Mouse (Mus musculus) midbrain, postnatal 0 days (tissue): ENCODE results near the gene Rbpj. TPM values are rescaled to one million over a fixed set of nuclear protein-coding genes. Genes with fewer than 3 reads are reported as not detected.

Experiments
- ATAC-seq: fragments of 200-750 bp; cut with Nextera tagmentation; 2 replicates; pipeline ENCODE4 v1.8.0; 2017; ENCODE audit warnings: moderate number of reproducible peaks, mild to moderate bottlenecking, moderate TSS enrichment, moderate library complexity; ENCODE audit not compliant: low FRiP score
- DNase-seq: peaks from one replicate; pipeline ENCODE4 v3.0.0-alpha.2; 2015; ENCODE audit warnings: low spot score
- H3K27ac ChIP-seq: fragments of 300-500 bp; sonication (generic); 2 replicates; pipeline ENCODE4 v1.5.1; 2014; ENCODE audit warnings: low read depth, mild to moderate bottlenecking, low read length, mixed read lengths
- H3K27me3 ChIP-seq: fragments of 300-500 bp; sonication (generic); 2 replicates; pipeline ENCODE4 v1.6.1; 2014; ENCODE audit warnings: low read length, control low read depth, mixed read lengths; ENCODE audit not compliant: insufficient read depth
- H3K36me3 ChIP-seq: fragments of 300-500 bp; sonication (generic); 2 replicates; pipeline ENCODE4 v1.6.1; 2014; ENCODE audit warnings: low read length, control low read depth, mixed read lengths; ENCODE audit not compliant: insufficient read depth
- H3K4me1 ChIP-seq: fragments of 300-500 bp; sonication (generic); 2 replicates; pipeline ENCODE4 v1.6.1; 2014; ENCODE audit warnings: mild to moderate bottlenecking, control low read depth, antibody characterized with exemption, low read length, mixed read lengths; ENCODE audit not compliant: insufficient read depth
- H3K4me2 ChIP-seq: fragments of 300-500 bp; sonication (generic); 2 replicates; pipeline ENCODE4 v1.6.1; 2014; ENCODE audit warnings: low read depth, mild to moderate bottlenecking, low read length, mixed read lengths; ENCODE audit not compliant: poor library complexity, severe bottlenecking
- H3K4me3 ChIP-seq: fragments of 300-500 bp; sonication (generic); 2 replicates; pipeline ENCODE4 v1.5.1; 2014; ENCODE audit warnings: low read depth, mild to moderate bottlenecking, low read length, moderate library complexity
- H3K9ac ChIP-seq: fragments of 300-500 bp; sonication (generic); replicated peaks from 2 replicates; pipeline ENCODE4 v1.6.1; 2014; ENCODE audit warnings: mild to moderate bottlenecking, low read length, moderate library complexity, mixed read lengths; ENCODE audit not compliant: poor library complexity, severe bottlenecking
- H3K9me3 ChIP-seq: fragments of 300-500 bp; sonication (generic); 2 replicates; pipeline ENCODE4 v1.6.1; 2016; ENCODE audit warnings: low read length, control low read depth
- CTCF ChIP-seq: IDR thresholded peaks from 2 replicates; pipeline ENCODE4 v1.5.1; 2016; ENCODE audit warnings: antibody characterized with exemption, mild to moderate bottlenecking
- WGBS: fragments of 180-500 bp; shearing (Covaris S2); extraction: QIAGEN DNeasy Blood & Tissue Kit; methylation state at CpG from one replicate; pipeline ENCODE4 v1.1.7; 2014; 5-methylcytosine and 5-hydroxymethylcytosine counted together
- polyA plus RNA-seq: library from polyadenylated mRNA; unstranded; fragments of >200 nt; fragmentation: Nextera tagmentation; extraction: Ambion mirVana; gene quantifications from 2 replicates; pipeline ENCODE4 v1.2.1, GENCODE M21; 2015
- total RNA-seq: library from RNA; depleted of rRNA; stranded (reverse); fragments of >200 nt; gene quantifications from 2 replicates; pipeline ENCODE4 v1.2.3, GENCODE M21; 2014

Gene Rbpj
- total and polyA plus RNA-seq, 2 experiments from 2014 or later, result 14.8 to 21.0 TPM

DNA sequence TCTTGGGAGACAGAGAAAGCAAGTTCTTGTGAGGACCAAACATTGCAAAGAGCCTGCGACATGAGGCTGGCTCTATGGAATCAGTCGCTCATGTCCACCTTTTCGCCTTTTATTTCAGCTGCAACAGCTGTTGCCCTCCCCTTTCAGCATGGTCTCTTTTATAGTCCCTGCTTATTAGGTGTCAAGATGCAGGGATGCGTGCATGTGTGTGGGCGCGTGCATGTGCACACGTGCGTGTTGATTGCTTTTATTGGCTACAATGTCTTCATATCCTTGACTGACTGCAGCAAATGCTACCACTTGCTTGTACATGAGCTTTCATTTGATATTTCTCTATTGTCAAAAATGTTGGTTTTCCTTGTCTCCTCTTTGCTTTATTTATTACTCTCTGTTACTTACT lies 136.2 kb downstream of the Rbpj start:
- Histone ChIP-seq H3K9ac (no peak overlapping the region), H3K4me3 (no peak overlapping the region), H3K27me3 (no peaks in the 10 kb centered on the region), H3K36me3 (no peaks in the 10 kb centered on the region), H3K4me1 (no peaks in the 10 kb centered on the region), H3K9me3 (no peaks in the 10 kb centered on the region), H3K4me2 (no peak overlapping the region), H3K27ac (no peak overlapping the region)
- WGBS, result 74% methylated on average over 8 of the region's 8 CpGs
- ATAC-seq (no peak), DNase-seq (no peak)
- TF ChIP-seq CTCF, result no peak

DNA sequence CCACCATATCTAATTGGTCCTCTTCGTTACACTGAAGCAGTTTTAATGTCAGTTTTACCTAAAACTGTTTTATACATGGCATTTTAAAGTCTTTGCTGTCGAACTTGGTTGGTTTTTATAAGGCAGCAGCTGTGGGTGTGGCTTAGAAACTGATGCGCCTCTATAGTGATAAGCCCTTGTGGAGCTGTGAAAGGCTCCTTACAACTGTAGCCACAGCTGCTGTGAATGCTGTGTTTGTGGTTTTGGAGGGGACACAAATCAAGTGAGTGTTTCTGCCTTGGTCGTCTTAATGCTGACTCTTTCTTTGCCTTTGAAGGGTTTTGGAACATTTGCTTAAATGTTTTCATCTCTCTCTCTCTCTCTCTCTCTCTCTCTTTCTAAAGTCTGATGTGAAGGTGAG lies 139.5 kb downstream of the Rbpj start:
- Histone ChIP-seq H3K4me2 (no peak overlapping the region), H3K36me3 (no peaks in the 10 kb centered on the region), H3K27ac (no peak overlapping the region), H3K4me3 (no peak overlapping the region), H3K27me3 (no peaks in the 10 kb centered on the region), H3K4me1 (no peaks in the 10 kb centered on the region), H3K9ac (no peak overlapping the region), H3K9me3 (no peaks in the 10 kb centered on the region)
- WGBS, result 90% methylated on average over 4 of the region's 4 CpGs
- ATAC-seq (no peak), DNase-seq (no peak)
- TF ChIP-seq CTCF, result no peak

DNA sequence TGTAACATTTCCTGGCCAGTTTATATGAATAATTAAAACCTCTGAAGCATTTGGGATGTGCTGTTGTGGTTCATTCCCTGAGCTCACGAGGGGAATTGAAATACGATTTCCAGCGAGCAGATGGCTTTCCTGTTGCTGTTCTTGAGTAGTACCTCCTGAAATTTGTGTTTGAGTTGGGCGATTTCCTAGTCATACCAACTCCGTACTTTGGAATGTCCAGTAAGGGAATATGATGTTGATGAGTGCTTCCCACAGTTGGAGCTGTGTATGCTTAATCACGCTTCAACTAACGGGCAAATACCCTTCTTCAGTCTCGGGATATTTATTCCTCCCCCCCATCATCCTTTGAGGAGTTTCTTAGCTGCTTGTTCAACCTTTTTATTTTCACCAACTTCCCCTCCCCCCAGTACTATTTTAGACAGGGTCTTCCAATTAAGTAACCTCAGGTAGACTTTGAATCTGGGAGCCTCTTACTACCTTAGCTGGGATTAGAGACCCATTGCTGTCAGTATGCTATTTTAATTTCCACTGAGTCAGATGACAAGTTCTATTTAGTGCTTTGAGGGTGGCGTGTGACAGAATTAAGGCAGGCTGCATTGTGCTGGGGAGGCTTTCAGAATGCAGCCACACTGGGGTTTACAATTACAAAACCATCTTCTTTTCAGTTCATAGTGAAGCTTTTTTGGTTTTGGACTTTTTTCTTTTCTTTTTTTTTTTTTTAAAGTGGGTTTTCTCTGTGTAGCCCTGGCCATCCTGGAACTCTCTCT lies 141.5 kb downstream of the Rbpj start:
- Histone ChIP-seq H3K9me3 (no peaks in the 10 kb centered on the region), H3K36me3 (no peaks in the 10 kb centered on the region), H3K27me3 (no peaks in the 10 kb centered on the region), H3K9ac (no peak overlapping the region), H3K4me3 (no peak overlapping the region), H3K4me2 (no peak overlapping the region), H3K4me1 (no peaks in the 10 kb centered on the region), H3K27ac (no peak overlapping the region)
- 53% methylated on average over 9 of the region's 9 CpGs for WGBS
- no peak for ATAC-seq
- no peak for DNase-seq
- TF ChIP-seq CTCF, result no peak

DNA sequence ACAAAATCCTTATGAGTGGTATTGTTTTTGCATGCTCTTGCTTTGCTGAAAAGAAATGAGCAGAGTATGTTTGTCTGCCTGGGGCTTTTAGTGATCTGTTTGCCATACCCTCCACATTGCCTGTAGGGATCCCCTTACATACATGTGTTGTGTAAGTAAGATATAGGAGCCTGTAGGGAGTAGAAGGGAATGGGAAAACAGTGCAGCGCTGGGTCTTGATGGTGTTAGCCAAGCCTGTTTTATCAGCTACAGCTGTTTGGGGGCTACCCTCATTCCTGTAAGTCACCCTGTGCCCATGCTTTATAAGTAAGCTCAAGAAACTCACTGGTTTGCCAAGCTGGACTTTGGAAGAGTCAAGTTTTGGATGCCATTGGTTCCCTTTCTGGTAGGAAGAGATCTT lies 152.9 kb downstream of the Rbpj start:
- TF ChIP-seq CTCF, result no peak
- no peaks in the 10 kb centered on the region for H3K4me1 ChIP-seq
- H3K27me3 ChIP-seq, result no peaks in the 10 kb centered on the region
- H3K9me3 ChIP-seq, result no peaks in the 10 kb centered on the region
- no peaks in the 10 kb centered on the region for H3K36me3 ChIP-seq
- no peak overlapping the region for H3K27ac ChIP-seq
- no peak for ATAC-seq
- 90% methylated on average over 1 of the region's 1 CpGs for WGBS
- H3K4me3 ChIP-seq, result no peak overlapping the region
- no peak for DNase-seq
- no peak overlapping the region for H3K4me2 ChIP-seq
- no peak overlapping the region for H3K9ac ChIP-seq

DNA sequence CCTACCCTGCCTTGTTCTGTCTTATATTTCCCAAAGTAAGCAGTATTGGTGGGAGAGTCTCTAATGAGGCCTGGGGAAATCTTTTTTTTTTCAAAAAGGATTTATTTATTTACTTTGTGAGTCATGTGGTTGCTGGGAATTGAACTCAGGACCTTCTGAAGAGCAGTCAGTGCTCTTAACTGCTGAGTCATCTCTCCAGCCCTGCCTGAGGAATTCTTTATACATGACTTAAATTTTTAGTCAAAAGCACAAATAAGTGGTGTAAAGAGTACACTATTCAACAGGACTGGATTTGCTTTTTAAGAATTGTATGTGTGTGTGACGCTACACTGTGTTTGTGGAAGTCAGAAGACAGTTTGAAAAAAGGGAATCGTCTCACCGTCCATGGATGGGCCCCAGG lies 166.1 kb downstream of the Rbpj start:
- H3K36me3 ChIP-seq, result no peaks in the 10 kb centered on the region
- no peak overlapping the region for H3K27ac ChIP-seq
- TF ChIP-seq CTCF, result no peak
- no peak overlapping the region for H3K9ac ChIP-seq
- no peaks in the 10 kb centered on the region for H3K4me1 ChIP-seq
- no peaks in the 10 kb centered on the region for H3K9me3 ChIP-seq
- ATAC-seq, result no peak
- H3K4me3 ChIP-seq, result no peak overlapping the region
- no peaks in the 10 kb centered on the region for H3K27me3 ChIP-seq
- H3K4me2 ChIP-seq, result no peak overlapping the region
- DNase-seq, result no peak
- WGBS, result 83% methylated on average over 3 of the region's 3 CpGs

DNA sequence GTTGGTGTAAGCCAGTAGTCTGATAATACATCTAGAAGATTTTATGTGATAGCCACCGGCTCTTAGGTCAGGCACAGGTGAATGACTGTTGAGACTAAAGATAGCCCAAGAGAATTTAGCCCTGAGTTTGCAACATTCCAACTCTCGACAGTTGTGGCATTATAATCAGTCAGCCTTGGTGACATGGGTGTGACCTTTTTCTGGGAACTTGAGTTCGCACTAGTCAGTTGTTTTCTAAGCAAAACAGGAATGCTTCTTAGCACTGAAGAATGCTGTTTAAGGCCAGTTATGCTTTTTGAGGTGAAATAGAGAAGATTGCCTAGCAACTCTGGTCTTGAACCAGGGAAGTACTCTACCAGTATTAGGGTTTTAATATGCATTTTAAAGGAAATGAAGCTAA lies 170.8 kb downstream of the Rbpj start:
- Histone ChIP-seq H3K36me3 (no peaks in the 10 kb centered on the region), H3K27me3 (no peaks in the 10 kb centered on the region), H3K4me1 (no peaks in the 10 kb centered on the region), H3K4me3 (no peak overlapping the region), H3K4me2 (no peak overlapping the region), H3K9me3 (no peaks in the 10 kb centered on the region), H3K27ac (no peak overlapping the region), H3K9ac (no peak overlapping the region)
- no peak for ATAC-seq
- WGBS, result 78% methylated on average over 3 of the region's 3 CpGs
- no peak for DNase-seq
- no peak for TF ChIP-seq CTCF
